Mouse (Mus musculus): ENCODE measurements around the gene Zfp189. TPM values are rescaled to one million over a fixed set of nuclear protein-coding genes. Genes with fewer than 3 reads are reported as not detected.

Zfp189 gene
- polyA plus RNA-seq, 1 experiment from 2014 or later, result 4.7 TPM

DNA sequence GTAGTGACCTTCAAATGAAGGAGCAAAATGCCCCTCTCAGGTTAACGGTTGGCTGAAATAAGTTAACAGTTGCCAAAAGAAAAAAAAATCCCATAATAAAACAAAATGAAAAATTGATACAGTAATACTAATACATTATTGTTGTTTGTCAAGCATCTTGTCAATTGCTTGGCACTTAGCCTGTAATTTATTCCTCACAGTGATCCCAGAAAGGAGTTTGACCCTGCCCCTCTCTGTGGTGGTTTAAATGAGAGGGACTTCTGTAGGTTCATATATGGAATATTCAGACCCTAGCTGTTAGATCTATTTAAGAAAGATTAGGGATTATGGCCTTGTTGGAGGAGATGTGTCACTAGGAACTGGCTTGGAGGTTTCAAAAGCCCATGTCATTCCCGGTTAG is 25.1 kb downstream of the Zfp189 start:
- H3K4me2 ChIP-seq (replicated peaks; ENCODE audit: low read depth, low read length), result no peak overlapping the region
- no peaks in the 10 kb centered on the region for H3K4me1 ChIP-seq (ENCODE audit: insufficient read depth, low read depth, low read length)
- ATAC-seq (no peak), DNase-seq (ENCODE audit: low spot score) (no peak)
- no peak overlapping the region for H3K9ac ChIP-seq (replicated peaks; ENCODE audit: low read depth)
- WGBS, result 76% methylated on average over 2 of the region's 2 CpGs
- H3K36me3 ChIP-seq (ENCODE audit: insufficient read depth, low read length), result no peaks in the 10 kb centered on the region
- H3K27me3 ChIP-seq (replicated peaks; ENCODE audit: insufficient read depth, low read length), result no peaks in the 10 kb centered on the region
- H3K9me3 ChIP-seq (ENCODE audit: low read length), result no peaks in the 10 kb centered on the region
- H3K4me3 ChIP-seq (ENCODE audit: low read depth, low read length), result no peak overlapping the region
- no peak overlapping the region for H3K27ac ChIP-seq (ENCODE audit: low read length)
- TF ChIP-seq CTCF (IDR thresholded peaks at IDR 0.05) (no peak), EP300 (IDR thresholded peaks at IDR 0.05) (no peak)

DNA sequence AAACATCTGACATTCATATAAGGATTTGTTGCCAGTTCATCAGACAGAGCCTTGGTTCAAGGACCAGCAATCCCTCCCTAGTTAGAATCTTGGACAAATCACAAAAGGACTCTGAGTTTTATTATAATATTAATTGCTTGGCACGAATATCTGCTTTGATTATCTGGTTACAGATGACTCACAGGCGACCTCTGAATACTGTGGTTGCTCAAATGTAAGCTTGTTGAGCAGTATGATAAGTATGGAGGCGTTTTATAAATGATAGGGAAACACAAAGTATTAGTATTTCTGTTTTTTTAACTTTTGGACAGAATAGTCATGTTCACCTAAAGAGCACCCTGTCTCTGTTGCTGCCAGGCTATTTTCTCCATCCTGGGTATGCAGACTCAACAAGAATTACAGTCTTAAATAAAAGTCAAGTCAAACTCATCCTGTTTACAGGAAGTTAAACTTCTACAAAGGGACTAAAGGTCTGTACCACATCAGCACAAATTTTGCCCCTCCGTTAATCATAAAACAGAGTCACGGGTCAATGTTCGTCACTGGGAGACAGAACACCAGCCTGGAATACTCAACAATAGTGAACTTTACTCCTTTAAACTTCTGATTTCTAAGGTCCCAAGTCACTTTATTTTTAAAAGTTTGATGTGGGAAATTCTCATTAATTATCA is 26.0 kb downstream of the Zfp189 start:
- TF ChIP-seq EP300 (IDR thresholded peaks at IDR 0.05) (no peak), CTCF (IDR thresholded peaks at IDR 0.05) (no peak)
- no peaks in the 10 kb centered on the region for H3K4me1 ChIP-seq (ENCODE audit: insufficient read depth, low read depth, low read length)
- H3K4me2 ChIP-seq (replicated peaks; ENCODE audit: low read depth, low read length), result no peak overlapping the region
- DNase-seq (ENCODE audit: low spot score) (no peak), ATAC-seq (no peak)
- no peak overlapping the region for H3K9ac ChIP-seq (replicated peaks; ENCODE audit: low read depth)
- no peak overlapping the region for H3K4me3 ChIP-seq (ENCODE audit: low read depth, low read length)
- H3K27ac ChIP-seq (ENCODE audit: low read length), result no peak overlapping the region
- 59% methylated on average over 6 of the region's 6 CpGs for WGBS
- no peaks in the 10 kb centered on the region for H3K36me3 ChIP-seq (ENCODE audit: insufficient read depth, low read length)
- no peaks in the 10 kb centered on the region for H3K9me3 ChIP-seq (ENCODE audit: low read length)
- H3K27me3 ChIP-seq (replicated peaks; ENCODE audit: insufficient read depth, low read length), result no peaks in the 10 kb centered on the region

GRCm38 (mm10) chr4:49547544-49548219 is 26.7 kb downstream of the Zfp189 start:
- no peaks in the 10 kb centered on the region for H3K27me3 ChIP-seq (replicated peaks; ENCODE audit: insufficient read depth, low read length)
- H3K27ac ChIP-seq (ENCODE audit: low read length), result no peak overlapping the region
- no peak overlapping the region for H3K9ac ChIP-seq (replicated peaks; ENCODE audit: low read depth)
- H3K36me3 ChIP-seq (ENCODE audit: insufficient read depth, low read length), result no peaks in the 10 kb centered on the region
- no peak for ATAC-seq
- H3K4me3 ChIP-seq (ENCODE audit: low read depth, low read length), result no peak overlapping the region
- H3K4me1 ChIP-seq (ENCODE audit: insufficient read depth, low read depth, low read length), result no peaks in the 10 kb centered on the region
- H3K9me3 ChIP-seq (ENCODE audit: low read length), result no peaks in the 10 kb centered on the region
- H3K4me2 ChIP-seq (replicated peaks; ENCODE audit: low read depth, low read length), result no peak overlapping the region
- TF ChIP-seq EP300 (IDR thresholded peaks at IDR 0.05), result no peak
- TF ChIP-seq CTCF (IDR thresholded peaks at IDR 0.05), result no peak
- DNase-seq (ENCODE audit: low spot score), result no peak
- WGBS, result 70% methylated on average over 7 of the region's 7 CpGs

DNA sequence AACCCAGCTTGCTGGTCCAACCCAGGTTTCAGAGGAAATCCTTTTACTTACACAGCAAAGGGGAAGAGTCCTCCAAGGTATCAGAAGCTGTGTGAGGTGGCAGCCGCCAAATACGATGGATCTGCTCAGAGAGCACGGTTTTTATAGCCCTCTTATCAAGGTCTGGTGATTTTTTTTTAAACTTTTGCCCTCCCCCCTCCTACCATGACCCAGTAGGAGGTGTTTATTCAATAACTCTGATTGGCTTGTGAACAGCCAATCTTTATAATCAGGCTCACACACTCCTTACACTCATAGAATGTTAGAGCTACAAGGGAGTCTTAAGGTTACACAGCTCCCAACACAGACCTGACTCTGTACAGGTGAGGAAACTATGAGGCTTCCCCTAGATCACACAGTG is 28.4 kb downstream of the Zfp189 start, which contains the start of gene Aldob:
Gene Aldob (minus strand): TSS at position 164 of the 400 bp plus-strand sequence.
- Histone ChIP-seq H3K4me3 (ENCODE audit: low read depth, low read length) (no peak within 1 kb of the TSS), H3K27me3 (replicated peaks; ENCODE audit: insufficient read depth, low read length) (no peaks in the 10 kb centered on the region), H3K36me3 (ENCODE audit: insufficient read depth, low read length) (no peaks in the 10 kb centered on the region), H3K9me3 (ENCODE audit: low read length) (no peaks in the 10 kb centered on the region), H3K9ac (replicated peaks; ENCODE audit: low read depth) (no peak within 1 kb of the TSS), H3K4me2 (replicated peaks; ENCODE audit: low read depth, low read length) (no peak within 1 kb of the TSS), H3K4me1 (ENCODE audit: insufficient read depth, low read depth, low read length) (no peaks in the 10 kb centered on the region), H3K27ac (ENCODE audit: low read length) (no peak within 1 kb of the TSS)
- WGBS, result 24% methylated on average over 3 of the region's 3 CpGs
- TF ChIP-seq EP300 (IDR thresholded peaks at IDR 0.05), result no peak
- TF ChIP-seq CTCF (IDR thresholded peaks at IDR 0.05), result no peak
- ATAC-seq (no peak), DNase-seq (ENCODE audit: low spot score) (no peak)

- H3K27me3 ChIP-seq (replicated peaks; ENCODE audit: insufficient read depth, low read length), result no peaks in the 10 kb centered on the region
- H3K4me3 ChIP-seq (ENCODE audit: low read depth, low read length), result no peak overlapping the region
- no peak for TF ChIP-seq CTCF (IDR thresholded peaks at IDR 0.05)
- H3K9me3 ChIP-seq (ENCODE audit: low read length), result no peaks in the 10 kb centered on the region
- 82% methylated on average over 5 of the region's 5 CpGs for WGBS
- H3K4me2 ChIP-seq (replicated peaks; ENCODE audit: low read depth, low read length), result no peak overlapping the region
- no peak overlapping the region for H3K27ac ChIP-seq (ENCODE audit: low read length)
- ATAC-seq (no peak), DNase-seq (ENCODE audit: low spot score) (no peak)
- H3K9ac ChIP-seq (replicated peaks; ENCODE audit: low read depth), result no peak overlapping the region
- no peaks in the 10 kb centered on the region for H3K4me1 ChIP-seq (ENCODE audit: insufficient read depth, low read depth, low read length)
- no peaks in the 10 kb centered on the region for H3K36me3 ChIP-seq (ENCODE audit: insufficient read depth, low read length)
Observed at GRCm38 (mm10) chr4:49553380-49553779, 32.4 kb downstream of the Zfp189 start.

GRCm38 (mm10) chr4:49557375-49557774 is 36.4 kb downstream of the Zfp189 start:
- Histone ChIP-seq H3K27me3 (replicated peaks; ENCODE audit: insufficient read depth, low read length) (no peaks in the 10 kb centered on the region), H3K9ac (replicated peaks; ENCODE audit: low read depth) (no peak overlapping the region), H3K4me3 (ENCODE audit: low read depth, low read length) (no peak overlapping the region), H3K4me2 (replicated peaks; ENCODE audit: low read depth, low read length) (no peak overlapping the region), H3K36me3 (ENCODE audit: insufficient read depth, low read length) (no peaks in the 10 kb centered on the region), H3K9me3 (ENCODE audit: low read length) (no peaks in the 10 kb centered on the region), H3K27ac (ENCODE audit: low read length) (no peak overlapping the region), H3K4me1 (ENCODE audit: insufficient read depth, low read depth, low read length) (no peaks in the 10 kb centered on the region)
- DNase-seq (ENCODE audit: low spot score) (no peak), ATAC-seq (no peak)
- TF ChIP-seq EP300 (IDR thresholded peaks at IDR 0.05) (no peak), CTCF (IDR thresholded peaks at IDR 0.05) (no peak)
- WGBS, result 99% methylated on average over 7 of the region's 7 CpGs
